Mouse (Mus musculus) T-helper 17 cell (primary cell): ENCODE data around the gene Rnf10.

ENCODE experiments used
- in situ Hi-C, 2 experiments: fragments of 300-600 bp; cut with MboI, MseI; formaldehyde crosslinking; loops; 1 replicate in 1 of 2; 2 replicates in 1 of 2; pipeline ENCODE4 v1.15.1; 2025; ENCODE audit warnings: high pct_unique_total_duplicates in 2 of 2

Rnf10 gene

GRCm38 (mm10) chr5:115237803-115238728 lies 34.6 kb downstream of the Rnf10 start:
- in situ Hi-C loops = no loop called here

GRCm38 (mm10) chr5:115235786-115236263 lies 36.9 kb downstream of the Rnf10 start, which contains the start of gene Pop5:
Pop5 (plus strand) TSS chr5:115235836.
- in situ Hi-C loops = no loop called here

GRCm38 (mm10) chr5:115235323-115235771 lies 37.4 kb downstream of the Rnf10 start:
- in situ Hi-C loops = no loop called here

DNA sequence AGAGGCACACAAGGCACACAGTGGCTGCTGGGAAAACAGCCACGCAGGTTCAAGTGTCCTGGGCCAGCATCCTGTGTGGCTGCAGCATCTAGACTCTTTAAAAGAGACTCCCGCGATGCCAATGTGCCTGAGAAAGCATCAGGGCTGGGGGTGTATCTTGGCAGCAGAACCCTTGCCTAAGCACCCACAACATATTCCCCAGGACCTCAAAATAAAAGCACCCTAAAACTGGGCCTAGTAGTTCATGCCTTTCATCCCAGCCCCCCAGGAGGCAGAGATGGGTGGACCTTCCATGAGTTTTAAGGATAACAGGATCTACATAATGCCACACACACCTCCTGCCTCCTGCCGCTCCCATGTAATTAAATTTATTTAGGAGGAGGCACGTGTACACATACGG lies 38.2 kb downstream of the Rnf10 start:
- in situ Hi-C loops = no loop called here

DNA sequence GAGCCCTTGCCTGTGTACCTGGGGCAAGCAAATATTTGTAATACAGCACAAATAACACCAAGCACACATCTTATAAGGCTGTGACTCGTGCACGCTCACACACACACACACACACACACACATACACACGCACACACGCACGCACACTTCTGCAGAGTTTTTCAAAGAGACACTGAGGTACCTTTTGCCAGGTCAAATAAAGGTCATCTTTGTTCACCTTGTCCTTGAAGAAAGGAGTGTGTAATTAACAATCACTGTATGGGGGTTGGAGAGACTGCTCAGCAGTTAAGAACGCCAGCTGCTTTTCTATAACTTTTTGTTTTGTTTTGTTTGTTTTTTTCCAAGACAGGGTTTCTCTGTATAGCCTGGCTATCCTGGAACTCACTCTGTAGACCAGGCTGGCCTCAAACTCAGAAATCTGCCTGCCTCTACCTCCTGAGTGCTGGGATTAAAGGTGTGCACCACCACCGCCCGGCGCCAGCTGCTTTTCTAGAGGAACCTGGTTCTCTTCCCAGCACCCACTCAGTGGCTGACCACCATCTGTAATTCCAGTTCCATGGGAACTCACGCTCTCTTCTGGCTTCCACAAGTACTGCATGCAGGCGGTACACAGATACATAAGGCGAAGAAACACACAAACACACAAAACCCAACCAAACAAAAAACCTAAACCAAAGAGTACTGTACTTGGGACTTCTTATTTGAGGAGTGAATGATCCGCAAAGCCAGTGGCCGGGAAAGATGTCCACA lies 39.5 kb downstream of the Rnf10 start:
- in situ Hi-C loops = no loop called here

DNA sequence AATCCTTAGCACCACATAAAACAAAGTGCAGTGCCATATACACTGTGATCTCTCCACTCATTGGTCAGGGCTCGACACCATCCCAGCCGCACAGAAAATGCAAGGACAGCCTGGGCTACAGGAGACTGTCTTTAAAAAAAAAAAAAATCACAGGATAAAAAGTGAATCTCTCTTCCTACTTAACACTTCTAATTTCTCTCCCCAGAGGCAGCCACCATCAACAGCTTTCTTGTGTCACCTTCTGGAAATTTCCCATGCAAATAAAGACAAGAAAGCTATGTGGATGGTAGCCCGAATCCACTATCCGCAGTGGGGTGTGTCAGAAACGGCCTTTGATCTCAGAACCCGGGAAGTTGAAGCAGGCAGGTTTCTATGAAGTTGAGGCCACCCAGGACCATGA lies 40.2 kb downstream of the Rnf10 start:
- in situ Hi-C loops = no loop called here

DNA sequence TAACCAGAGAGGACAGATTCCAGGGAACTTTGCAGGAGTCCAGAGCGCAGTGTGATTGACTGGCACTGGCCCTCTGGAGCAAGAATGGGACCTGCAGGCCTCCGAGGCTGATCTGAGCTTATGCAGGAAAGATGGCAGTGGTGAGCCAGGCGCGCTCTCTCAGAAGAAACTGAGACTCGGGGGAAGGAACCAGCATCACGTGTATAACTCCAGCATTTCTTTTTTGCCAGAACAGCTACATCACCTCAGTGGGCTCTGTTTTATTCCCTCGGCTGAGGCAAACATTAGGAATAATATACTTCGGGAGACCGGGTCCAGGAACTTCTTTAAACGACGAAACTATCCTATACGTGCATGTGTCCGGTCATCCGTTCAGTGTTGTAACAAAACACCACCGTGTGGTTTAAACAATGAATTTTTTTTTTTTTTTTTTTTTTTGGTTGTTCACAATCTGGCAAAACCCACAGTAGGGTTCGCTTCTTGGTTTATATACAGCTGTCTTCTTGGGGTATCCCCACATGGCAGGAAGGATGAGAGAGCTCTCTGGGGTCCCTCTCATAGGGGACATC lies 41.1 kb downstream of the Rnf10 start:
- in situ Hi-C loops = no loop called here

DNA sequence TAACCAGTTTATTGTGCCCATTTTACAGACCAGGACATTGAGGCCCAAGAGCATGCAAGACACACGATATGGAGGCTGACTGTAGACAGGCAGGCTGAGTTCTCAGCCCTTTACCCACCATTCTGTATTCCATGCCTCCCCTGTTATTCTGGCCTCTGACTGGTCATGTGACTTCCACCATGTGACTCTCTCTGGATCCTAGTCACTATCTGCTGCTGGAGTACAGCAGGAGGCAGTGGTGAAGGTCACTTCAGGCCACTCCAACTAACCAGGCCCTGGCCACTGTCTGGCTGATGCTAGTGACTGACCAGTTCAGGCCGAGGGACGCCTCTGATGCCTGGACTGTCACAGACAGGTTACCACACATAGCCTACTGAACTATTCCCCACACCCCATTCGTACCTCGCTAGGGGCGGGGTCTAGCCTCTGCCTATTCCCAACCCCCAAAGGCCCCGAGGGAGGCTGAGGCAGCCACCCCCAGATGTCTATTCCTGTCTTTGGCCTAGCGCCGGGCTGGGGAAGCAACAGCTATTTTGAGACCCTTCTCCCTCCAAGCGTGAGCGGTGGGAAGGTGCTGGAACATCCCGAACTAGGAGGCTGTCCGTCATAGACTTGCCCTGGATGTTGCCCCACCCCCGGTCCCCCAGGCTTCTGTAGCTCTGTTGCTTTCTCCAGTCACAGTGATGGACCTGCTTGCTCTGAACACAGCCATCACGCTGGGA lies 41.7 kb downstream of the Rnf10 start:
- in situ Hi-C loops = no loop called here

- in situ Hi-C loops = no loop called here
These were observed 50.2 kb downstream of the Rnf10 start for GRCm38 (mm10) chr5:115222485-115222884.

GRCm38 (mm10) chr5:115220931-115221640 lies 51.6 kb downstream of the Rnf10 start:
- in situ Hi-C loops = no loop called here

DNA sequence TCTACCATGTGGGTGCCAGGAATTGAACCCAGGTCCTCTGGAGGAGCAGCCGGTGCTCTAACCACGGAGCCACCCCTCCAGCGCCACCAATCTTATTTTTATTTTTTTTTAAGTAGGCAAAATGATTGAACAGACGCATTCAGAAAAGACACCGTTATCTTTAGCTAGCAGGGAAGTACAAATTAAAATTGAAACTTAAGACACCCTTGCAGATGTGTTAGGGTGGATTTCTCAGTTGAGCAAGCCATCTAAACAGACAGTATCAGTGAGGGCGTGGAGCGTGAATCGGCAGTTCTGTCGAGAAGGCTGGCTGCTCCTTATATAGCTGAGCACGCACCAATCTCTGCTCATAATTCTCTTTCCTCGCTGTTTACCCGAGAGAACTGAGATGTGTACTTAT lies 54.7 kb downstream of the Rnf10 start:
- in situ Hi-C loops = no loop called here

DNA sequence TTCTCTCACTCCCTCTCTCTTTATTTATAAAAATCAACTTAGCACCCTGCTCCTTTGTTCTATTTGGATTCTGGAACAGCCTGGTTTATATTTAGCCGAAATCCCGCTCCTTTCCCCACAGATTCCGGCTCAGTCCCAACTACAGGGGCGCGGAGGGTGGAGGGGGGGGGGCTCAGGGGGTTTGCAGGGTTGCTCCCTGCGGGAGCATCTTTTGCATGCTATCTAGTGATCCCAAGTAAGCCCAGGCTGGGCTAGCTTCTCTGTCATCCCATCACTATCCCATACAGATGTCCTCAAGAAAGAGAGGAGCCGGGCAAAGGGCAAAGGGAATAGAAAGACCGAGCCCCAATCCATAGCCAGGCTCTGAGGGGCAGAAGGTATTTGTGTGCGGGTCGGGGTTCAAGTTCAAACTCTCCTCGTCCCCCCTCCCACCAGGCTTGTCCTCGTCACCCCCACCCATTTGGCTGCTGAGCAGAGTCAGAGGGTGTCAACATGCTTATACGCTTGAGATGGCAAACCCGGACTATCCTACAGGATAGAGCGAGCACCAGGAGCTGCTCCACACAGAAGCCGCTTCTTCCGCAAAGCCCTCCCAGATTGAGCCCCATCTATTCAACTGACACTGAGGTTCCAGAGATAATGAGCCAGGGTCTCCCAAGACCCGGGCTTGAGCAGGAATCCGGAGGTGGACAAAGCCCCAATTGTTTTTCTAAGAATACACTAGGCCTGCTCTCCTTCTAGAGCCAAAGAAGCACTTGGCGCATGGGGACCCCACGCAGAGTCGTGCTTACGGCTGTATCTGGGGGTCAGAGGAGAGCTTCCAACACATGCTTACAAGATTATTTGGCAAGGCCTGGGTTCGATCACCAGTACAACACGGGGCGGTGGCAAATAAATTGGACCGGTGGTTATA lies 57.2 kb downstream of the Rnf10 start:
- in situ Hi-C loops = no loop called here

DNA sequence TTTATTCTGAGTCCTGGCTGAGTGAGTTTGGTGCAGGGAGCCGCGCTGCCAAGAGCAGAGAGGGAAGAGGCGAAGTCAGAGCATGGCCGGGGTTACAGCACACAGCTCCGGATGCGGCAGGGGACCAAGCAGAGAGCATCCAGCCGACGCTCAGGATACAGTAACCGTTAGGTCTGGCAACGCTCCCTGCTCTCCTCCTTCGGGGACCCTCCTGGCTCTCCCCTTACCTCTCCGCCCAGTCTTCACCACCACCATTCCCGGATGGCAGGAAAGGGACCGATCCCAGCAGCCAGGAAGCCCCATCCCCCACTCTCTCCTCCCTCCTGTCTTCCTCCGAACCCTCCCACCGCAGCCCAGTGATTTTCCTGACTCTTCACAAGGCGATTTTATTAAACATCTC lies 57.8 kb downstream of the Rnf10 start:
- in situ Hi-C loops = no loop called here

GRCm38 (mm10) chr5:115212861-115213260 lies 59.8 kb downstream of the Rnf10 start:
- in situ Hi-C loops = no loop called here

- in situ Hi-C loops = no loop called here
These were observed 60.2 kb downstream of the Rnf10 start for GRCm38 (mm10) chr5:115212451-115212850.

DNA sequence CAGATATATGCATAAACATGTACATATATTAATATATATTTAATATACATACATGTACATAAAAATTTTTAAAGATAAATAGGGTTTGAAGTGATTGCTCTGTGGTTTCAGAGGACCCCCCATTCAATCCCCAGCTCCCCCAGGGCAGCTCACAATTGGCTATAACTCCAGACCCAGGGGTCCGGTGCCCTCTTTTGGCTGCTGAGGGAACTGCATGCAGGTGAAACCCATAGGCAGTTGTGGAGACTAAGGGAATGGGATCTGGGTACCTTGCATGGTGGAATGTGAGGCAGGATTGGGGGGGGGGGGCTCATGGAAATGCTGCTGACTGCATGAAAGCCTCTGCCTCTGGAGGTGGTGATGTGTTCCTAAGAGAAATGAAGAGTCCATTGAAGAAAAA lies 62.3 kb downstream of the Rnf10 start:
- in situ Hi-C loops = no loop called here

GRCm38 (mm10) chr5:115208601-115209000 lies 64.1 kb downstream of the Rnf10 start:
- in situ Hi-C loops = no loop called here

DNA sequence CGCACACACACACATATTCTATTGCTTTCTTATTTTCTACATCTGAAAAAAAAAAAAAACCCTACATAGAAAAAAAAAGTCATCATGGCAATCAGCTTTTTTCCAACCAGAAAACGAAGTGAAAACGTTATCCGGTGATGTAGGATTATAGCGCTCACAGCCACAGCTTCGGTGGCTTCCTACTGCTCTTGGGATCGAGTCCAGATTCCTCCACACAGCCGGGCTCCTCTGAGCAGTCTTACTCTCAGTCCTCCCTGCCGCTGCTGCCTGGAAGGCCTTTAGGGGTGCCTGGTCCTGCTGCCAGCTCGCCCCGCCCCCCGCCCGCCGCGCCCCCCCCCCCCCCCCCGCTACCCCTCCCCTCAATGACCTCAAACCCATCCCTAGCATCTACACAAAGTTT lies 64.8 kb downstream of the Rnf10 start:
- in situ Hi-C loops = no loop called here

DNA sequence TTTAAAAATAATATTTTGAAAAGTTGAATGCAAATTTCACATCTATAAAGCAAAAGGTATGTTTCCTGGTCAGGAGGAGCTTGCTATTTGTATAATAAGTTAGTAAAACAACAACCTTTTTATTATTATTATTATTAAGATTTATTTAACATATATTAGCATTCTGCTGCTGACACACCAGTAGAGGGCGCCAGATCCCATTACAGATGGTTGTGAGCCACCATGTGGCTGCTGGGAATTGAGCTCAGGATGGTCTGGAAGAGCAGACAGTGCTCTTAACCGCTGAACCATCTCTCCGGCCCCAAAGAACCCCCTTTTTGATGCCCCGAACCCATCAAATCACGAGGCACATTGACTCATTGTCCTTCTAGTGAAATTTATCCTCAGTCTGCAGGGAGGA lies 65.5 kb downstream of the Rnf10 start:
- in situ Hi-C loops = no loop called here
